Mouse (Mus musculus) left cerebral cortex, postnatal 14 days (tissue): ENCODE data around the gene Slc12a8. TPM values are rescaled to one million over a fixed set of nuclear protein-coding genes. Genes with fewer than 3 reads are reported as not detected.
A peak's percentile ranks its signal among the peaks of the same experiment; 100 is the strongest.

Source experiments
- DNase-seq, 2 experiments: peaks; one replicate each; pipeline ENCODE4 v3.0.0; 2021 to 2022; ENCODE audit warnings: low spot score in 2 of 2, mixed read lengths in 1 of 2
- intact Hi-C: fragments of 180-260 bp; cut with DNase I; formaldehyde crosslinking; loops from one replicate; pipeline ENCODE4 v1.15.1; 2025
- total RNA-seq, 2 experiments: library from RNA; stranded (reverse); gene quantifications; 2 replicates each; pipeline ENCODE4 v1.2.3; 2021

Slc12a8 gene
- total RNA-seq, 2 experiments from 2014 or later: 0.82 to 1.0 TPM

GRCm38 (mm10) chr16:33684162-33684702 is 167.1 kb downstream of the Slc12a8 start, which contains the start of gene Heg1:
Gene Heg1, plus strand, starts transcription at chr16:33684370.
- intact Hi-C loops: no loop called here

GRCm38 (mm10) chr16:33684703-33685701 is 167.9 kb downstream of the Slc12a8 start:
- no peak for DNase-seq
- intact Hi-C loops: no loop called here

More at GRCm38 (mm10) chr16:33684162-33684702, 167.1 kb downstream of the Slc12a8 start, which contains the start of gene Heg1:
- DNase-seq: peak in 1 of 2 experiments; percentile 40

- intact Hi-C loops: no loop called here
- DNase-seq: no peak
These were observed 168.9 kb downstream of the Slc12a8 start for GRCm38 (mm10) chr16:33686056-33686455.

GRCm38 (mm10) chr16:33687724-33688123 is 170.6 kb downstream of the Slc12a8 start:
- intact Hi-C loops: no loop called here
- no peak for DNase-seq

- no peak for DNase-seq
- intact Hi-C loops: no loop called here
These were observed 174.0 kb downstream of the Slc12a8 start for GRCm38 (mm10) chr16:33690975-33691747.

- DNase-seq: no peak
- intact Hi-C loops: no loop called here
These were observed 176.4 kb downstream of the Slc12a8 start for GRCm38 (mm10) chr16:33693553-33693952.

GRCm38 (mm10) chr16:33696811-33697575 is 179.9 kb downstream of the Slc12a8 start:
- peak in 1 of 2 experiments; percentile 25 for DNase-seq
- intact Hi-C loops: no loop called here

GRCm38 (mm10) chr16:33697576-33698276 is 180.6 kb downstream of the Slc12a8 start:
- DNase-seq: no peak
- intact Hi-C loops: no loop called here

- intact Hi-C loops: no loop called here
- DNase-seq: no peak
These were observed 181.2 kb downstream of the Slc12a8 start for GRCm38 (mm10) chr16:33698277-33698790.

- intact Hi-C loops: no loop called here
- DNase-seq: no peak
These were observed 183.5 kb downstream of the Slc12a8 start for GRCm38 (mm10) chr16:33700584-33700983.

GRCm38 (mm10) chr16:33701872-33702271 is 184.7 kb downstream of the Slc12a8 start:
- intact Hi-C loops: no loop called here
- no peak for DNase-seq

- intact Hi-C loops: no loop called here
These were observed 187.2 kb downstream of the Slc12a8 start for GRCm38 (mm10) chr16:33704289-33704688.

GRCm38 (mm10) chr16:33705258-33705657 is 188.1 kb downstream of the Slc12a8 start:
- DNase-seq: no peak
- intact Hi-C loops: no loop called here

More at GRCm38 (mm10) chr16:33704289-33704688, 187.2 kb downstream of the Slc12a8 start:
- DNase-seq: no peak

GRCm38 (mm10) chr16:33706111-33706890 is 189.2 kb downstream of the Slc12a8 start:
- intact Hi-C loops: no loop called here
- no peak for DNase-seq

GRCm38 (mm10) chr16:33708031-33708430 is 190.9 kb downstream of the Slc12a8 start:
- no peak for DNase-seq
- intact Hi-C loops: no loop called here

GRCm38 (mm10) chr16:33708585-33709397 is 191.7 kb downstream of the Slc12a8 start:
- no peak for DNase-seq
- intact Hi-C loops: no loop called here
